Mouse (Mus musculus) thymus, postnatal 10 days (tissue): ENCODE data around the gene Slc22a18.
A peak's percentile ranks its signal among the peaks of the same experiment; 100 is the strongest.

ENCODE experiments used
- DNase-seq, 2 experiments: peaks; one replicate each; pipeline ENCODE4 v3.0.0; 2021; ENCODE audit warnings: low spot score in 2 of 2

Slc22a18 gene

GRCm38 (mm10) chr7:143473347-143474101 lies at the start of gene Slc22a18:
Gene Slc22a18, plus strand, starts transcription at chr7:143473736.
- no peak for DNase-seq

DNA sequence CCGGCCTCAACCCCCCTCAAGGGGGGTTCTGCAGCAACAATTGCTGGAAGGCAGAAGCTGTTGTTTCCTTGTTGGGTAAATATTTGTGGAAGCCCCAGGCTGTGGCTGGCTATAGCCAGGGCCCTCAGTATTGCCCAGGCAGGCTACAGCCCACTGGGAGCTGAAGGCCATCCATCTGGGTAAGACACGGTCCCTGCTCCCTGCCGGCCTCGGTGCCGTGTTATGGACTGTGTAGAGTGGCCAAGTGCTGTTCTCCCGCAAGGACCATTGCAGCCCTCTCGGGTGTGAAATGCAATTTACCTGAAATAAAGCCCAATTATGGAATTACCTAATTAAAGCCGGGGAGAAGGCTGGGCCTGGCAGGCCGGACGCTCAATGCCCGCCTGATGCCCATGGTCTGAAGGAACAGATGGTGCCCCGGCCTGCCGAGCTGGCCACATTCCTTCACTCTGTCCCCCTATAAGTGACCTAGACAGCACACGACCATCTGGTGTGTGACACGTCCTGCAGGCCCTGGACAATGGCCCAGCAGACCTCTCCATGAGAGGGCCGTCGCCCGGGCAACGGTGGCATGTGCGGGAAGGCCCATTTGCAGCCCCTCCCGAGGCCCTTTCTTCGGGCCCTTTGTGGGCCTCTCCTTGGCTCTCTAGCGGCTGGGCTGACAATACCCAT lies 45.3 kb upstream of the Slc22a18 start:
- no peak for DNase-seq

- no peak for DNase-seq
Measured at GRCm38 (mm10) chr7:143428814-143429499, 44.6 kb upstream of the Slc22a18 start.

- no peak for DNase-seq
Measured at GRCm38 (mm10) chr7:143432631-143433030, 40.9 kb upstream of the Slc22a18 start.

GRCm38 (mm10) chr7:143433331-143433730 lies 40.2 kb upstream of the Slc22a18 start:
- no peak for DNase-seq

DNA sequence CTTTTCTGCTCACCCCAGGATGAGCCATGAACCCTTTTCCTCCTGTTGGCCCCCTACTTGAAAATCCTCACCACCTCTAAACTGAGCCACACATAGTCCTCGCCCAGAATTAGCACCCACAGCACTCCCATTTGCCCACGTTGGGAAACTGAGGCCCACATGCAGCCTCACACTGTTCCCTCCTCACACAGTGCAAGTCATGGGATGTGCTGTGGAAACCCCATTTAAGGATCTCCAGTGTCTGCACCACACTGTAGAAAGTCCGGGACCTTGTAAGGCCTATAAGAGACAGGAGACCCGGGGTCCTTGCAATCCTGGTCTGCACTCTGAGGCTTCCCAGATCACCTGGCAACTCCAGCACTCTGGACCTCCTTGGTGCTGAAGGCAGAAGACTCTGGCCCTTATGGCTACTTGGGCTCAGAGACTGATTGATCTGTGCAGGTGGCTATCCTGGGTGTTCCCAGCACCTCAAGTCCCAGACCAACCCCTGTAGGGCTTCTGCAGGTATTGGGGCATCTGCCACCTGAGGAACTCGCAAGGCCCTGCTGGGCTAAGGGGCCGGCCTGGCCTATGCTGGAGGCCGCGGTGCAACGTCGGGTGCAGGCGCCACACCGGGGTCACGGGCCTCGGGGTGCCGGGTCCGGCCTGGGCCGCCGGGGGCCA lies 36.2 kb upstream of the Slc22a18 start:
- DNase-seq, result no peak

DNA sequence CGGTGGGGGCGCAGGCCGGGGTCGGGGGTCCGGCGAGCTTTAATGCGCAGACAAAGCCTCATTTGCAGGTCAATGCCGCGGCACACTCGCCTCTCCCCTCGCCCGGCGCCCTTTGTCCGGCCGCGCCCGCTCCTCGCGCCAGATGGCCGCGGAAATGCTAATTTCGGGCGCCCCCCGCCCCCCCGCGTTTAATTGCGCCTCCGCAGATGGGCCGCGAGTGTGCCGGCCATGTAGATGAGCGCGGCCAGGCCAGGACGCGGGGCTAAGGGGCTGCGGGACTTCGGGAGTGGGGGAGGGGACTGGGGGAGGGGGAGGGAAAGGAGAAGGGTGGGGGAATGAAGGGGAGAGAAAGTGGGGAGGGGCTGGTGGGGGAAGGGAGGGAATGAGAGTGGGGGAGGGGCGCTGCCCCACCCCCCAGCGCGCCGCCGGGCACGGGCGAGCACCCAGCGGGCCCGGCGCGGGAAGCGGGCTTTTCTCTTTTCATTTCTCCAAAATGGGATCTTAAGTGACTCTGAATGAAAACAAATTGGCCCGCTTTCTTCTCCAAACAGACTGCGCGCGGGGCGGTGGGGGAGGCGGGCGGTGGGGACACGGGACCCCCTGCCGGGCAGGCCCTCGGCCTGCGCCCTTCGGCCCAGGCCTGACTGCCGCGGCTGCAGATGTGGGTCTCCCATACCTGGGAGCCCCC lies 35.5 kb upstream of the Slc22a18 start:
- DNase-seq, result no peak

DNA sequence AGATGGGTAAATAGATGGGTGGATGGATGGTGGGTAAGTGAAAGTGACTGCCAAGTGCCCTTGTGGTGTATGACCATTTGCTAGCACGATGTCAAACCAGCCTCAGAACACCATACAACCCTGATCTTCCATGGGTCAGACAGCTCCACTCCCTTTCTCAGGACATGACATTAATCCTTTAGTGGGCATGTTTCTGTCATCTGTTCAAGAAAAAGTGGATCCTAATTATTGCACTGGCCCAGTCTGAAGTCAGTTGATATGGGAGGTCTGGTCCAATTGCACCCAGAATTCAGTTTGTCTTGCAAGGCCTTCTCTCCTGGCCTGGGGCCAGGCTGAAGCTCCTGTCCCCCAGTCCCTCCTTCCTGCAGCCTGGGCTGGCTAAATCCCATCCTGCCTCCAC lies 34.6 kb upstream of the Slc22a18 start:
- DNase-seq, result no peak

DNA sequence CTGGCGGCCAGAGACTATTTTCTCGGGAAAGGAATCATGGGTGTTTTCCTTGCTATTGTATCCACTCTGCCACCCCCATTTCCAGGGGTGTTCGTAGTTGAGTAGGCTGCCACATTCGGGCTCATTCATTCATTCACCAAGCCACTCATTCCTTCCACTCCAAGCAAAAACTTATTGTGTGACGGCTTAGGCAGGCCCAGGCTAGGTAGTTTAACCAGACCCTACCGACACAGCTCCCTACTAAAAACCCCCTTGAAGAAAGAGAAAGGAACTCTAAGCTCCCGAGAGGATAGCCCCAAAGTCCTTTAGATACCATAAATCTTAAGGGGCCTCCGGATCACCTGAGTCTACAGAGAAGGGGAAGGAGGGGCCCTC lies 29.0 kb upstream of the Slc22a18 start:
- no peak for DNase-seq

DNA sequence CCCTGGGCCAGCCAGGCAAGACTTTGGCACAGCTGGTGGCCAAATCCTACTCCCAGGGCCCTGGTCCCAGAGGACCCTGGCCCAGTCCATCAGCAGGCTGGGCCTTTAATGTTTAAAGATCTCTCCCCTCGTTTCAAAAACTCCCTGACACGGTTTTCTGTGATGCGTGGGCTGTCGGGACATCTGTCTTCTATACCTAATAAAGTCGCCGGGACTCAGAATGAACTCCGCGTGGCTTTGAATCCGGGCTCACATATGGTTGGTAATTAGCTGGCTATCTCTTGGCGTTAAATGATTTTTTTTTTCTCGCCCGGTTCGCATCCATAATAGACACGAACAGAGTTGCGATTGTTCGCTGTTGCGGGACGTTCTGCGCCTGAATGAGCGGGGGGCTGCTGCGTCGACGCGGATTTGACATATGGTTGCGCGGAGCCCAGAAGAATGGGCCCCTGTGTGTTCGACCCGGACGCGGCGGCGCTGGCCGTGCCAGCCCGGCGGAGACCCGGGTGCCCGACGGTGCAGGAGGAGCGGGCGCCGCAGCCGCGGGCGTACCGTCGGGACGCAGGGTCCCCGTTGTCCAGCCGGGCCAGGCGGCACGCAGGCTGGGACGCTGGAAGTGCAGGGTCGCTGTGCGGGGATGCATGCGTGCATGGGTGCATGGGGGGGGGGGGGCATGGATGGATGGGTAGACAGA lies 28.4 kb upstream of the Slc22a18 start:
- no peak for DNase-seq

GRCm38 (mm10) chr7:143445651-143446460 lies 27.7 kb upstream of the Slc22a18 start:
- no peak for DNase-seq

DNA sequence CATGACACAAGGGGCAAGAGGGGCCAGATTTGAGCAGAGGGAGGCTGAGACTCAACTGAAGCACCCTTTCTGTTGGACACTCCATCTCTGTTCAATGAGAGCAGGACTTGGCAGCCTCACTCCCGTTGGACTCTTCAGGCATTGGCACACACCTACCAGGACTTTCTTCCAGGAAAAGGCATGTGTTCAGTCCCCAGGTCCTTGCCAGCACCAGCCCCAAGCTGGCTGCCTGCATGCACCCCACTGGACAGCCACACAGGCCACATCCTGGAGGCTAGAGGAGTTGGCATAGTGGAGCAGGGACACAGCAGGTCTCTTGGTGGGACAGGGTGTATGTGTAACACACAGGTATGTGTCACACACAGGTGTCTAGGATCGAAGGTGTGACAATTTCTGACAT lies 26.4 kb upstream of the Slc22a18 start:
- DNase-seq, result no peak

DNA sequence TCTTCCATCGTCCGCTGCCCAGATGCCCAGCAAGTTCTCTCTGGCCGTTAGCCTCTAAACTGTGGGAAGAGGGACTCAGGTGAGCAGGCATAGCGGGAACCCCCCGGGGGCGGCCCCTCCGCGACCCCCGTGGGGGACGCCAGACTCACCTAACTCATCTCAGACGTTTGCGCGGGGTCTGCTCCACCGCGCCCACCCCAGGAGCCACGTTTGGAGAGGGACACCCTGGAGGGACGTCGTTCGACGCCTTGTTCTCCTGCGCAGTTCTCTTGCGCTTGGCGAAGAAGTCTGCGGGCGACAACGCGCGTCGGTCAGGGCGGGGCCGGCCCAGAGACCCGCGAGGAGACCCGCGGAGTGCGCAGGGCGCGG lies 14.6 kb upstream of the Slc22a18 start:
- DNase-seq, result no peak

GRCm38 (mm10) chr7:143459332-143460211 lies 14.0 kb upstream of the Slc22a18 start:
- DNase-seq, result peak in 1 of 2 experiments; percentile 20

- no peak for DNase-seq
Measured at GRCm38 (mm10) chr7:143460217-143460834, 13.2 kb upstream of the Slc22a18 start.

DNA sequence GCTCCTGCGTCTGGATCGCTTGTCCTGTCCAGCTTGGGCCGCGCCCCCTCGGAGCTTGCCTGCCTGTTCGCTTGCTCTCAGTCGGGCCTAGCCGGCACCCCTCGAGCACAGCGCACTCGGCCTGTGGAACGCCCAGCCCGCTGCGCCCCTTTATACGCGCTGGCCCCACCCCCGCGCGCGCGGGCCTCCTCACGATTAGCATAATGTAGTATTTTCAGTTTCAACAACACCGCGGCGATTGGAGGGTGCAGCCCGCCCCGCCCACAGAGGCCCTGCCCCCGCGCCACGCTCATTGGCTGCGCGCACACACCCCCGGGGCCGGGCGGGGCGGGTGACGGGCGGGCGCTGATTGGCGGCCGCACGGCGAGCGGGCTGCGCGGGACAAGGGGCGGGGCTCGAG lies 12.7 kb upstream of the Slc22a18 start, which contains the start of gene Cdkn1c:
Gene Cdkn1c, minus strand, starts transcription at position 177 of the 400 bp plus-strand sequence.
- peak; percentile 87 to 89 for DNase-seq

DNA sequence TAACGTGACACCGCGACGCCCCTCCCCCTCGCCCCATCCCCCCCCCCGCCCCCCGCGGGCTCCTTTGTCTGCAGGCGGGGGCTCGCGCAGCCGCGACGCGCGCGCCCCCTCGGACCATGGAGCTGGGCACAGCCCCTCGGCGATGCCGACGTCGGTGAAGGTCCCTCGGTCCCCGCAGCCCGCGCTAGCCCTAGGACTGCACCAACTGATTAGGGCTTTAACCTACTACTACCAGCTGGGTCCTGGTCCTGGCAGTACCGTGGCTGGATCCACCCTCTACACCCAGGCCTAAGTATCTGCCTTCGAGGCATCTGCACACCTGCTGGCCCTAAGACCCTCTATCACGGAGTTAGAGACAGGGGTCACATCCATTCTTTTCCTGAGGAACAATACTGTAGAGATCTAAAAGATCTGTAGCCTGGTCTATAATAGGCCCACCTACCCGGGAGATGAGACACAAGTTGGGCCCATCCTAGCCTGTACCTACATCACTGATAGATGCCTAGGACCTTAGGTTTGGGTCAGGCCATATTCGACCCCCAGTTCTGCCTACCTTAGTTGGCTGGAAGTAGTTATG lies 12.2 kb upstream of the Slc22a18 start:
- DNase-seq, result no peak

- DNase-seq, result no peak
Measured at GRCm38 (mm10) chr7:143461920-143462319, 11.6 kb upstream of the Slc22a18 start.
